Mouse (Mus musculus) adrenal gland, adult 2 months (tissue): ENCODE measurements around the gene Fam53b. TPM values are rescaled to one million over a fixed set of nuclear protein-coding genes. Genes with fewer than 3 reads are reported as not detected.

Experiments
- DNase-seq: peaks from one replicate; pipeline ENCODE4 v3.0.0; 2021
- polyA plus RNA-seq: library from polyadenylated mRNA; depleted of rRNA; stranded (reverse); fragments of >200 nt; gene quantifications from 2 replicates; pipeline ENCODE4 v1.2.3, GENCODE M21; 2012
- total RNA-seq, 2 experiments: library from RNA; stranded (reverse); gene quantifications; 2 replicates each; pipeline ENCODE4 v1.2.3; 2021

Fam53b gene
- total and polyA plus RNA-seq, 3 experiments = 61.1 to 140 (median 69.5) TPM

GRCm38 (mm10) chr7:132810879-132811278, 2.8 kb downstream of the Fam53b start:
- peak; percentile 93 for DNase-seq

GRCm38 (mm10) chr7:132810368-132810767, 3.3 kb downstream of the Fam53b start:
- peak; percentile 69 for DNase-seq

- DNase-seq = no peak
Measured at GRCm38 (mm10) chr7:132809721-132810120, 4.0 kb downstream of the Fam53b start.

GRCm38 (mm10) chr7:132808841-132809682, 4.6 kb downstream of the Fam53b start:
- DNase-seq = peak; percentile 67

GRCm38 (mm10) chr7:132808051-132808796, 5.5 kb downstream of the Fam53b start:
- DNase-seq = no peak

- DNase-seq = peak; percentile 57
Measured at GRCm38 (mm10) chr7:132806926-132807857, 6.5 kb downstream of the Fam53b start.

- no peak for DNase-seq
Measured at GRCm38 (mm10) chr7:132806286-132806685, 7.4 kb downstream of the Fam53b start.

GRCm38 (mm10) chr7:132804951-132805350, 8.7 kb downstream of the Fam53b start:
- DNase-seq = no peak

GRCm38 (mm10) chr7:132804461-132804860, 9.2 kb downstream of the Fam53b start:
- no peak for DNase-seq

- DNase-seq = peak; percentile 66
Measured at GRCm38 (mm10) chr7:132803962-132804361, 9.7 kb downstream of the Fam53b start.

GRCm38 (mm10) chr7:132803336-132803735, 10.3 kb downstream of the Fam53b start:
- no peak for DNase-seq

- peak; percentile 74 for DNase-seq
Measured at GRCm38 (mm10) chr7:132802691-132803090, 11.0 kb downstream of the Fam53b start.

- no peak for DNase-seq
Measured at GRCm38 (mm10) chr7:132802066-132802465, 11.6 kb downstream of the Fam53b start.

GRCm38 (mm10) chr7:132801509-132801908, 12.2 kb downstream of the Fam53b start:
- DNase-seq = no peak

- peak; percentile 75 for DNase-seq
Measured at GRCm38 (mm10) chr7:132800868-132801267, 12.8 kb downstream of the Fam53b start.

GRCm38 (mm10) chr7:132799119-132800016, 14.3 kb downstream of the Fam53b start:
- peak; percentile 26 for DNase-seq

GRCm38 (mm10) chr7:132795141-132795540, 18.5 kb downstream of the Fam53b start:
- no peak for DNase-seq

GRCm38 (mm10) chr7:132793467-132793866, 20.2 kb downstream of the Fam53b start:
- DNase-seq = no peak

GRCm38 (mm10) chr7:132790447-132791219, 23.1 kb downstream of the Fam53b start:
- no peak for DNase-seq

- DNase-seq = peak; percentile 76
Measured at GRCm38 (mm10) chr7:132788826-132789225, 24.9 kb downstream of the Fam53b start.
